Mouse (Mus musculus) liver, postnatal 0 days (tissue): ENCODE measurements around the gene Kctd11.

ENCODE experiments used
- CTCF ChIP-seq: sonication (generic); IDR thresholded peaks from 2 replicates; pipeline ENCODE4 v1.5.1; 2016; ENCODE audit warnings: antibody characterized with exemption, low read depth
- EP300 ChIP-seq: IDR thresholded peaks from 2 replicates; pipeline ENCODE4 v1.6.1; 2016; ENCODE audit warnings: antibody characterized with exemption, low read depth, mild to moderate bottlenecking

GRCm38 (mm10) chr11:69919053-69919452, 37.8 kb upstream of the Kctd11 start:
- no peak for TF ChIP-seq EP300
- no peak for TF ChIP-seq CTCF
